Mouse (Mus musculus): ENCODE measurements around the gene Dlgap1.

DNA sequence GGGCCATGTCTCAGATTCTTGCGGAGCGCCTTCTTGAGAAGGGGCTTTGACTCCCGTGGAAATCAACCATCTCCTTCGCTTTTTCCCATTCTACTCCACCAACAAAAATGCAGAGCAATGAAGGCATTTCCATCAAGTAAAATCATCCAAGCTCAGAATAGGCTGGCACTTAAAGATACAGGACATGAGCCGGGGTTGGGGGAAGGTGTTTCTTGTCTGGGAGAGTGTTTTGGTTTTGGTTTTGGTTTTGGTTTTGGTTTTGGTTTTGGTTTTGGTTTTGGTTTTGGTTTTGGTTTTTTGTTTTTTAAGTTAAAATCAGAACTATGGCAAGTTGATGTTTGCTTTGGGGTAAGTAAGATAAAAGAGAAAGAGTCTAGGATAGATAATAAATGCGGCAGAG lies 466.7 kb downstream of the Dlgap1 start:
- TF ChIP-seq CTCF (IDR thresholded peaks at IDR 0.05; ENCODE audit: borderline replicate concordance, insufficient read depth, low read length) (no peak), POLR2A (IDR thresholded peaks at IDR 0.05; ENCODE audit: low read depth, low read length) (no peak)

Measured in embryonic fibroblast, embryonic 13.5 days (primary cell).